ENCODE assay signal across 8 mouse cellular contexts in the genomic region with DNA sequence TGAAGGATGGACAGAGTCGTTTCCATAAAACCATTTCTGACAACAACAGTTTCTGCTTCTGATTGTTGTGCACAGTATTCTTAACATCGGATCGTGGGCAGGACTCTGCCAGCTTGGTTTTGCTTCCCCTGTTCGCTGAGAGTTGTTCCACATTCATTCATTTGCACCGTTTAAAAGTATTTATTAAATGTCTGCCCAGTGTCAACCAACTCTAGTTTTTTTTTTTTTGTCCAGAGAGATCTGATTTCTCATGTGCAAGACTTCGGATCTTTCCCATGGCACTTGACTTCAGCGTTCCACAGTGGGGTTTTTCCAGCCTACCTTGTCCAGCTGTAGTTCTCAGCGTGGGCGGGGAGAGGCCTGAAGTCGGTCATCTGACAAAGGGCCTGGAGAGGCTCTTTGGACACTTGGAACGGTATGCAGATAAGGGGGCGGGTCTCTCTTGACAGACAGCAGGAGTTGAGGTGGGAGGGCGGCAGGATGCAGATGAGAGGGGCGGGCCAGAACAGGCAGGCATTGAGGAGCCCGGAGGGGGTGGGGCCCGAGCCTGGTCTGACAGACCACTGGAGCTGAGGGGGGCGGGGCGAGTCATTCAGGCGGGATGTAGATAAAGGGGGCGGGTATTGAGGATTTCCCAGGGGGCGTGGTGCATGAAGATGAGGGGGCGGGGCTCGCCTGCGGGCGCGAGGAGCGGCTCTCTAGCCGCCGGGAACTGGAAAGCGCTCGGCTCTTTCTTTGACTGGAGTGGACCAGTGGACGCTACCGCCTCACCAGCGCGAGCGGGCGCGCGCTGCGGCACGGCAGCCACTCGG.
DNase-seq lines count a peak whose midpoint lies in the region; ATAC-seq and TF ChIP-seq lines count a peak whose summit lies in the region.

No protein-coding gene starts in this region.

- peaks cover 46% of the 10 kb centered on the region for H3K79me3 ChIP-seq in C2C12 (ENCODE audit: low read depth)

- H3K4me3 ChIP-seq in C2C12 (ENCODE audit: insufficient read depth, poor library complexity, severe bottlenecking), result peak overlapping the region; percentile 51
- peak overlapping the region; percentile 73 for H3K4me3 ChIP-seq in erythroblast, embryonic 14.5 days (replicated peaks)
- H3K4me3 ChIP-seq in heart, embryonic 10.5 days, result peak overlapping the region; percentile 81
- H3K4me3 ChIP-seq in kidney, embryonic 15.5 days (replicated peaks), result peak overlapping the region; percentile 84
- peak overlapping the region; percentile 79 for H3K4me3 ChIP-seq in limb, embryonic 15.5 days

- H3K4me2 ChIP-seq in kidney, embryonic 15.5 days, result peak overlapping the region; percentile 93
- peak overlapping the region; percentile 91 for H3K4me2 ChIP-seq in limb, embryonic 15.5 days

- peaks cover 25% of the 10 kb centered on the region for H3K4me1 ChIP-seq in erythroblast, embryonic 14.5 days (ENCODE audit: control insufficient read depth)
- peaks cover 3% of the 10 kb centered on the region; the same call in 1 of the 2 replicates for H3K4me1 ChIP-seq in heart, embryonic 10.5 days
- H3K4me1 ChIP-seq in kidney, embryonic 15.5 days, result peaks cover 6% of the 10 kb centered on the region; the same call in 1 of the 2 replicates
- peaks cover 11% of the 10 kb centered on the region for H3K4me1 ChIP-seq in limb, embryonic 15.5 days

- H3K9me3 ChIP-seq in erythroblast, embryonic 14.5 days (ENCODE audit: control insufficient read depth, low read length), result no peaks in the 10 kb centered on the region
- no peaks in the 10 kb centered on the region for H3K9me3 ChIP-seq in heart, embryonic 10.5 days
- H3K9me3 ChIP-seq in kidney, embryonic 15.5 days (replicated peaks), result no peaks in the 10 kb centered on the region
- H3K9me3 ChIP-seq in limb, embryonic 15.5 days, result no peaks in the 10 kb centered on the region

- H3K36me3 ChIP-seq in C2C12 (ENCODE audit: control insufficient read depth, insufficient read depth), result peaks cover 5% of the 10 kb centered on the region
- H3K36me3 ChIP-seq in erythroblast, embryonic 14.5 days (ENCODE audit: control insufficient read depth), result peaks cover 52% of the 10 kb centered on the region
- no peaks in the 10 kb centered on the region for H3K36me3 ChIP-seq in heart, embryonic 10.5 days
- no peaks in the 10 kb centered on the region for H3K36me3 ChIP-seq in kidney, embryonic 15.5 days
- no peaks in the 10 kb centered on the region for H3K36me3 ChIP-seq in limb, embryonic 15.5 days

- TF ChIP-seq CTCF in C2C12 (IDR thresholded peaks at IDR 0.05; ENCODE audit: control insufficient read depth, insufficient read depth, insufficient read length), result no peak

- H3K9ac ChIP-seq in kidney, embryonic 15.5 days, result peak overlapping the region; percentile 81
- peak overlapping the region; percentile 70 for H3K9ac ChIP-seq in limb, embryonic 15.5 days

- peak overlapping the region; percentile 95 for H3K27ac ChIP-seq in heart, embryonic 10.5 days
- H3K27ac ChIP-seq in kidney, embryonic 15.5 days, result peak overlapping the region; percentile 97
- H3K27ac ChIP-seq in limb, embryonic 15.5 days, result peak overlapping the region; percentile 89

- peaks cover 57% of the 10 kb centered on the region for H3K79me2 ChIP-seq in C2C12 (ENCODE audit: control insufficient read depth, insufficient read depth)

- DNase-seq in brain, embryonic 18.5 days (ENCODE audit: low read depth, low spot score), result peak; percentile 94
- DNase-seq in heart, embryonic 10.5 days (ENCODE audit: low spot score), result peak; percentile 100
- DNase-seq in monocyte, adult 2 months (ENCODE audit: low read depth in 1 of 2, low spot score in 2 of 2), result peak; percentile 22 to 29
- DNase-seq in spleen, postnatal 14 days (ENCODE audit: low spot score in 2 of 2), result peak; percentile 71 to 75

- no peaks in the 10 kb centered on the region for H3K27me3 ChIP-seq in C2C12 (ENCODE audit: control insufficient read depth, insufficient read depth, insufficient read length)
- H3K27me3 ChIP-seq in erythroblast, embryonic 14.5 days (ENCODE audit: control insufficient read depth), result peaks cover 2% of the 10 kb centered on the region; the same call in 1 of the 2 replicates
- no peaks in the 10 kb centered on the region for H3K27me3 ChIP-seq in heart, embryonic 10.5 days (ENCODE audit: insufficient read depth, poor library complexity, severe bottlenecking)
- no peaks in the 10 kb centered on the region for H3K27me3 ChIP-seq in kidney, embryonic 15.5 days
- H3K27me3 ChIP-seq in limb, embryonic 15.5 days, result no peaks in the 10 kb centered on the region

- WGBS in heart, embryonic 10.5 days, result 7% methylated on average over 38 of the region's 42 CpGs
- 4% methylated on average over 41 of the region's 42 CpGs for WGBS in kidney, embryonic 15.5 days
- WGBS in limb, embryonic 15.5 days, result 6% methylated on average over 39 of the region's 42 CpGs

- peak overlapping the region; percentile 93 for H3ac ChIP-seq in C2C12 (ENCODE audit: control insufficient read depth, insufficient read length, low read depth)

- ATAC-seq in kidney, embryonic 15.5 days (replicated peaks; ENCODE audit: low FRiP score), result peak; percentile 99
- ATAC-seq in limb, embryonic 15.5 days (ENCODE audit: insufficient number of reproducible peaks, low FRiP score, low TSS enrichment, low read depth), result peak; percentile 99

TF ChIP-seq in C2C12, 6 proteins besides CTCF, POLR2A, EP300 and RAD21:
- TF ChIP-seq MYOD1 (IDR thresholded peaks at IDR 0.05; ENCODE audit: control insufficient read depth, insufficient read length, low read depth) (no peak), MYOG (IDR thresholded peaks at IDR 0.05; ENCODE audit: control insufficient read depth, extremely low read depth, insufficient read length) (no peak), USF1 (IDR thresholded peaks at IDR 0.05; ENCODE audit: low read depth) (peak; percentile 50), MAX (IDR thresholded peaks at IDR 0.05) (no peak), CEBPB (IDR thresholded peaks at IDR 0.05; ENCODE audit: low read depth) (no peak), FOSL1 (IDR thresholded peaks at IDR 0.05; ENCODE audit: insufficient read depth, low read length, poor library complexity, severe bottlenecking) (no peak)

Comparison
In these comparisons a context has a peak if more than half of its experiments do, and no peak if none do; other contexts are left out.
1. Peak in every context shown above with its lines: DNase-seq, ATAC-seq, H3K4me3 ChIP-seq and H3K27ac ChIP-seq.
2. DNase-seq: peak in every context shown above with its lines; median percentile 100 in heart, embryonic 10.5 days; 94 in brain, embryonic 18.5 days; 73 in spleen, postnatal 14 days; 26 in monocyte, adult 2 months.